Mouse (Mus musculus): ENCODE results near the gene Man1c1. TPM values are rescaled to one million over a fixed set of nuclear protein-coding genes. Genes with fewer than 3 reads are reported as not detected.

The Man1c1 gene
- polyA plus RNA-seq, 1 experiment from 2014 or later: 2.3 TPM

GRCm38 (mm10) chr4:134713937-134714336, 9.8 kb upstream of the Man1c1 start:
- Histone ChIP-seq H3K27ac (peak overlapping the region; percentile 74), H3K27me3 (ENCODE audit: poor library complexity, severe bottlenecking) (no peaks in the 10 kb centered on the region), H3K36me3 (replicated peaks) (no peaks in the 10 kb centered on the region), H3K4me3 (peak overlapping the region; percentile 24), H3K4me1 (peaks cover 19% of the 10 kb centered on the region), H3K9me3 (no peaks in the 10 kb centered on the region)
- DNase-seq (ENCODE audit: extremely low spot score, low spot score): peak; percentile 75
- 9% methylated on average over 8 of the region's 8 CpGs for WGBS

DNA sequence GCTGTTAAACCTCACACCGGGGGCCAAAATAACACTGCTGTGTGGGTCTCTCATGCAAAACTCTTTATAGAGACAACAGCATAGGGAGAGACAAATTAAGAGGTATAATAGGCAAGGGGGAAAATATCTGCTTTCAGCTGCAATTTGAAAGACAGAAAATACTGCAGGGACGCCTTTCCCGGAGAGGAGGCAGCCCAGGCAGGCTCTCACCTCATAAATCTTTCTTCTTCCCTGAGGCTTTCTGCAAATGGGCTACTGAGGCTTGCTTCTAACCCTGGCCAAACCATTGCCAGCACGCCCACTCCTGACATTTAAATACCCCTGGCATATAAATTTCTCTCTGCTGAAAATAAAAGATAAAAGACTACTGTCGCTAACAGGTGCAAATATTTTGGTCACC, 1.2 kb upstream of the Man1c1 start:
- Histone ChIP-seq H3K9me3 (no peaks in the 10 kb centered on the region), H3K4me3 (no peak overlapping the region), H3K4me1 (peaks cover 56% of the 10 kb centered on the region), H3K36me3 (replicated peaks) (no peaks in the 10 kb centered on the region), H3K27me3 (ENCODE audit: poor library complexity, severe bottlenecking) (peaks cover 54% of the 10 kb centered on the region), H3K27ac (no peak overlapping the region)
- 67% methylated on average over 5 of the region's 5 CpGs for WGBS
- DNase-seq (ENCODE audit: extremely low spot score, low spot score): no peak

DNA sequence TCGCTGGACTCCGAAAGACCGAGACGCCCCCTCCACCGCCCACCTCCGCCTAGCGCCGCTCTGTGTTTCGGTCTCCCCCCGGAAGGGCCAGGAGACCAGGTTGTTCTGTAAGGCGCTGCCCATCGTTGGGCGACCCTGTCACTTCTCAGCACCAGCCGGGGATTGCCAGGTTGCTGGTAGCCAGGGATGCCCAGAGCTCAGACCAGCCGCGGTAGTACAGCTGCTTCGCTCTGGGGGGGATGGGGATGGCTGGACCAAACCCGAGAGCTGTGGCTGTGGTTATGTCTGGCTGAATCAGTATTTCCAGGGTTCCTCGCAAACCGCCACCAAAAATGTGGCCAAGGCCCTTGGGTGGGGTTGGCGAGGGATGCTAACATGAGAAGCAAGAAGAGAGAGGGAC, 500 bp upstream of the Man1c1 start:
- Histone ChIP-seq H3K36me3 (replicated peaks) (no peaks in the 10 kb centered on the region), H3K4me1 (peaks cover 49% of the 10 kb centered on the region), H3K27ac (peak overlapping the region; percentile 79), H3K27me3 (ENCODE audit: poor library complexity, severe bottlenecking) (peaks cover 54% of the 10 kb centered on the region), H3K9me3 (no peaks in the 10 kb centered on the region), H3K4me3 (peak overlapping the region; percentile 67)
- DNase-seq (ENCODE audit: extremely low spot score, low spot score): no peak
- under 1% methylated on average over 21 of the region's 21 CpGs for WGBS

DNA sequence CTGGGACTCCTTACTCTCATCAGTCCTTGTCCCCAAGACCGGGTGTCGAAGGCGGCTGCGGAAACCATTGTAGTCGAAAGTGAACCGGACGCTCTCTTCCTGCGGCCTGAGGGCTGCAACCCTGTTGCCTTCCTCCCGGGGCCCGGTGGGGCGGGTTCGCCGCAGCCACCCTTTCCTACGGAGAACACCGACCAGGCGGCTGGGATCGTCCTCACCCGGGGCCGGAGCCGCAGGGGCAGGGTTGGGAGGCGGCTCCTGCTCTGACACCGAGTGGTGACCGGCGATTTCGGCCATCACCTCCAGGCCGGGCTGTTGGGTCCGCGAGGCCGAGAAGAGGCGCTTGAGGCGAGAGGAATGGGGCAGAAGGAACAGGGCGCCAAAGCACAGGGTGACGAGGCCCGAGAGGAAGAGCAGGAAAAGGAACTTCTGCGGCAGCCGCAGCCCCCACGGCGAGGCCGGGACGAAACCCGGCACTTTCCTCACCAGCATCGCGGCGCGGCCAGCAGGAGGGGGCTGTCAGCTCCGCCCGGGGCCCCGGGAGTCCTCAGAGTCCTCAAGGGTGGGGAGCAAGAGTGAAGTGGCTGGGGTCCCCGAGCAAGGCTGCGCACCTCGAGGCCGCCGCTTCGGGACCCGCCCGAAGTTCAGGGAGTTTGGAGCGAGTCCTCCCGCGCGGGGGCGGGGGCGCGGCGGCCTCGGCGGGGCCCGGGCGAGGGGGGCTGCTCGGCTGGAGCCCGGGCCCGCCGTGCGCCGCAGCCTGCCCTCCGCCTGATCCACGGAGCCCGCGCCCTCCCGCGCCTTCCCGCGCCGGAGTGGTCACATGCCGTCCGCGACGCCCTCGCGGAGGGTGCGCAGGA, 882 bp downstream of the Man1c1 start:
- under 1% methylated on average over 90 of the region's 90 CpGs for WGBS
- Histone ChIP-seq H3K36me3 (replicated peaks) (no peaks in the 10 kb centered on the region; the same call in 1 of the 2 replicates), H3K4me3 (peak overlapping the region; percentile 67), H3K4me1 (peaks cover 45% of the 10 kb centered on the region), H3K9me3 (no peaks in the 10 kb centered on the region), H3K27ac (peak overlapping the region; percentile 79), H3K27me3 (ENCODE audit: poor library complexity, severe bottlenecking) (peaks cover 54% of the 10 kb centered on the region)
- peak; percentile 47 for DNase-seq (ENCODE audit: extremely low spot score, low spot score)

- 38% methylated on average over 6 of the region's 6 CpGs for WGBS
- H3K27ac ChIP-seq: 0 out of 2 replicates have a peak overlapping the region, but pooled peaks have one; percentile 20
- no peaks in the 10 kb centered on the region for H3K9me3 ChIP-seq
- DNase-seq (ENCODE audit: extremely low spot score, low spot score): peak; percentile 74
- peaks cover 5% of the 10 kb centered on the region; the same call in 1 of the 2 replicates for H3K36me3 ChIP-seq (replicated peaks)
- H3K27me3 ChIP-seq (ENCODE audit: poor library complexity, severe bottlenecking): peaks cover 51% of the 10 kb centered on the region
- peaks cover 45% of the 10 kb centered on the region for H3K4me1 ChIP-seq
- peak overlapping the region; percentile 67 for H3K4me3 ChIP-seq
Measured at GRCm38 (mm10) chr4:134701934-134702333, 2.2 kb downstream of the Man1c1 start.

DNA sequence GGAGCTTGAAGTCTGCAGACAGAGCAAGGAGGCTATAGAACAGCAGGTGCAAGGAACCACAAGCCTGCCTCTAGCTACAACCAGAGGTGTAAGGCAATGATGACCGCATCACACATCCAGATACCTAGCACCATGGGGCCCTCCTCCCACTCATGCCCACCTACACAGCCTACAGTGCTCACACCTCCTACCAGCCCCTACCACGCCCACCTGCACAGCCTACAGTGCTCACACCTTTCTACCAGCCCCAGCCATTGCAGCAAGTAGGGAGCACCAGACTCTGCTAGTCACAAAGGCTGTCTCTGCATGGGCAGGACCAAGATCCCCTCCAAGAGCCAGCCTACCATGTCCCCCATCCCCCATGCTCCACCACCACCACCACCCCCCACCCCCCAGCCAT, 3.2 kb downstream of the Man1c1 start:
- H3K4me3 ChIP-seq: peak overlapping the region; percentile 67; the same call in 1 of the 2 replicates

DNA sequence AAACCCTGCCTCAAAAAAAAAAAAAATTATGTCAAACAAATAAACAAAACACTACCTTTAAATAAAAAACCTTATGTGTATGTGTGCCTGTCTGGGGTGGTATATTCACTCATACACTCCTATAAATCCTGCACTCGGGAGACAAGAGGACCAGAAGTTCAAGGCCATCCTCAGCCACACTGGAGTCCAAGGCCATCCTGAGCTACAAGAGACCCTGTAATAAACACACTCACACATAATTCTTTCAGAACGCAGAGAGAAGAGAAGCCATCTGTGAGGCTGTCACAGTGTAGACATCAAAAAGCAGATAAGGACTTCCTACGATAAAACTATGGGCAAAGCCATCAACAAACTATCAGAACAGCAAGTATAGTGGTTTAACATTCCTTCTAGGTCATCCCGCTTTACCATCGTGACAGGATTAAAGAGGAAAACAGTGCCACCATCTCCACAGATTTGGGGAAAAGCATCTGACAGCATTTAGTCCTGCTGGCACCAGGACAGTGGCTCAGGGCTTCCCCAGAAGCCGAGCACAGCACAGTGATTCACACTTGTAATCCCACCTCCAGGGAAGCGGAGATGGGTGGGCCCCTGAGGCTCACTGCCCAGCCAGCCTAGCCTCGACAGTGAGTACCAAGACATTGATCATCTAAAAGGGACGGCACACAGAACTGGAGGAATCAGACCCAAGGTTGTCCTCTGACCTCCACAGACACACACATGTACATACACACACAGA, 10.7 kb downstream of the Man1c1 start:
- no peaks in the 10 kb centered on the region for H3K27me3 ChIP-seq (ENCODE audit: poor library complexity, severe bottlenecking)
- H3K4me1 ChIP-seq: no peaks in the 10 kb centered on the region
- H3K36me3 ChIP-seq (replicated peaks): peaks cover 10% of the 10 kb centered on the region; the same call in 1 of the 2 replicates
- no peak overlapping the region for H3K27ac ChIP-seq
- peaks cover 5% of the 10 kb centered on the region for H3K9me3 ChIP-seq
- DNase-seq (ENCODE audit: extremely low spot score, low spot score): no peak
- WGBS: 82% methylated on average over 9 of the region's 9 CpGs
- no peak overlapping the region for H3K4me3 ChIP-seq

More for the DNA sequence above, 3.2 kb downstream of the Man1c1 start:
- Histone ChIP-seq H3K4me1 (peaks cover 45% of the 10 kb centered on the region), H3K36me3 (replicated peaks) (peaks cover 5% of the 10 kb centered on the region; the same call in 1 of the 2 replicates), H3K27ac (no peak overlapping the region), H3K27me3 (ENCODE audit: poor library complexity, severe bottlenecking) (peaks cover 47% of the 10 kb centered on the region), H3K9me3 (no peaks in the 10 kb centered on the region)
- 76% methylated on average over 2 of the region's 2 CpGs for WGBS
- DNase-seq (ENCODE audit: extremely low spot score, low spot score): no peak

- 98% methylated on average over 1 of the region's 1 CpGs for WGBS
- DNase-seq (ENCODE audit: extremely low spot score, low spot score): no peak
- Histone ChIP-seq H3K4me1 (no peaks in the 10 kb centered on the region), H3K36me3 (replicated peaks) (peaks cover 4% of the 10 kb centered on the region; the same call in 1 of the 2 replicates), H3K27me3 (ENCODE audit: poor library complexity, severe bottlenecking) (no peaks in the 10 kb centered on the region), H3K4me3 (no peak overlapping the region), H3K27ac (no peak overlapping the region), H3K9me3 (peaks cover 5% of the 10 kb centered on the region)
Measured at GRCm38 (mm10) chr4:134692388-134692787, 11.7 kb downstream of the Man1c1 start.

- Histone ChIP-seq H3K4me3 (no peak overlapping the region), H3K36me3 (replicated peaks) (peaks cover 12% of the 10 kb centered on the region), H3K4me1 (peaks cover 24% of the 10 kb centered on the region), H3K27me3 (ENCODE audit: poor library complexity, severe bottlenecking) (no peaks in the 10 kb centered on the region), H3K27ac (no peak overlapping the region), H3K9me3 (peaks cover 22% of the 10 kb centered on the region; the same call in 1 of the 2 replicates)
- 90% methylated on average over 13 of the region's 13 CpGs for WGBS
- DNase-seq (ENCODE audit: extremely low spot score, low spot score): no peak
Measured at GRCm38 (mm10) chr4:134686022-134686661, 17.9 kb downstream of the Man1c1 start.

DNA sequence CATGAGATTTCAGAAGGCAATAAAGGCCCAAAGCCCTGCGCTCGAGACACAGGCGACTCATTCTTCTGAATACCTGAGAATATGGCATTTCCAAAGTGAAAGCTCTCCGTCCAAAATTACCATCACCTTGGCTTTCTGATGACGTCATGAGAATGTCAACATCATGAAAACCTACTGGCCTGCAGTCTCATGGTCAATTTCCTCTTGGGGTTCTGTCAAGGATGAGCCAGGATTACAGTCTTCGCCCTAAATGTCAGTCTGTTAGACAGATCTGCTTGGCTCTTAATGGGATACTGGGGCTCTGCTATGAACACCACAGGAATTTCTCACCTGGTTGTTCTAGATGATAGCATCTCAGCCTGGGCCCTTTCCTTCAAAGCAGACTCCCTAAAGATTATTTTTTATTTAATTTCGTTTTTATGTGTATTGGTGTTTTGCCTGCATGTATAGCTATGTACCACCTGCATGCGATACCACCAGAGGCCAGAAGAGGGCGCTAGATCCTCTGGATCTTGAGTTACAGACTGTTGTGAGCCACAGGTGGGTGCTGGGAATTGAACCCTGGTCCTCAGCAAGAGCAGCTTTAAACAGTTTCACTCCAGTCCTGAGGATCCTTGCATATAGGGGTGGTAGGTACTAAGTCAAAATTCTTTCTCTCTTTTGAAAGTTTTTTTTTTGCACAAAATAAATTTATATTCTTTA, 19.3 kb downstream of the Man1c1 start:
- H3K9me3 ChIP-seq: peaks cover 22% of the 10 kb centered on the region; the same call in 1 of the 2 replicates
- H3K4me3 ChIP-seq: no peak overlapping the region
- peaks cover 12% of the 10 kb centered on the region for H3K36me3 ChIP-seq (replicated peaks)
- H3K27ac ChIP-seq: no peak overlapping the region
- DNase-seq (ENCODE audit: extremely low spot score, low spot score): no peak
- 83% methylated on average over 9 of the region's 9 CpGs for WGBS
- no peaks in the 10 kb centered on the region; the same call in 1 of the 2 replicates for H3K27me3 ChIP-seq (ENCODE audit: poor library complexity, severe bottlenecking)
- H3K4me1 ChIP-seq: peaks cover 24% of the 10 kb centered on the region

DNA sequence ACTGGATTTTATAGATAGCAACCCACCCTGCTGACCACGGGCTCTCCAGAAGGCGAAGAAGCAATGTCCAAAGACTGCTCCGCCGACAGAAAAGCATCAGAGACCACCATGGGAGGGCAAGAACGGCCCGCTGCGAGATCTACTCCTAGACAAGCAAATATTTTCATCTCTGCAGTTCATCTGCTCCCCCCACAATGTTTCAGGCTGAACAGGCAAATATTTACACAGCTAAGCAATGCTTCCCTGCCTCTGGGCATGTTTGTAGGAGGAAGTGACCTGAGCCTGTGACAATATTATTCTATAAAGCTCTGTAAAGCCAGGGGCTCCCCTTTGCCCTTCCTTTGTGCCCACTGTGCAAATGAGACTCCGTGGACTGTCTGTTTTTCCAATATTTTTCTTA, 20.2 kb downstream of the Man1c1 start:
- peaks cover 24% of the 10 kb centered on the region for H3K4me1 ChIP-seq
- no peak overlapping the region for H3K4me3 ChIP-seq
- 87% methylated on average over 8 of the region's 8 CpGs for WGBS
- peak overlapping the region; percentile 1 for H3K27ac ChIP-seq
- no peaks in the 10 kb centered on the region; the same call in 1 of the 2 replicates for H3K27me3 ChIP-seq (ENCODE audit: poor library complexity, severe bottlenecking)
- H3K9me3 ChIP-seq: peaks cover 22% of the 10 kb centered on the region; the same call in 1 of the 2 replicates
- DNase-seq (ENCODE audit: extremely low spot score, low spot score): no peak
- H3K36me3 ChIP-seq (replicated peaks): peaks cover 12% of the 10 kb centered on the region

DNA sequence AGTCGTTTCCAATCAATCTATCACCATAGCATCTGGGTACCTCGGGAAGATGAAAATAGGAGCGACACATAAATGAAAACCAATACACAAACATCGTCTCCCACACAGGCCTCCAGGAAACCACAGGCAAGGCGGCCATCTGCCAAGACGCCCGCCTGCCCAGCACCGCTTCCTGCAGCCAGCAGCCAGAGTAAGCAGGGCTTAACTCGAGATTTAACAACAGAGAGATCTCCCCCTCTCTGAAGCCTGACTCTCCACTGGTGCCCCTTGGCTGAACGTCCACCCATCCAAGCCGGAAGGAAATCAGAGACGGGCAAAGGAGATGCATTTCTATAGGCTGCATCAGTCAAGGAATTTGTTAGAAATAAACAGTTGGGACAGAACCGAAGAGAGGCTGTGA, 21.1 kb downstream of the Man1c1 start:
- Histone ChIP-seq H3K36me3 (replicated peaks) (peaks cover 12% of the 10 kb centered on the region), H3K27me3 (ENCODE audit: poor library complexity, severe bottlenecking) (no peaks in the 10 kb centered on the region; the same call in 1 of the 2 replicates), H3K27ac (peak overlapping the region; percentile 1; the same call in 1 of the 2 replicates), H3K4me3 (no peak overlapping the region), H3K9me3 (peaks cover 22% of the 10 kb centered on the region; the same call in 1 of the 2 replicates), H3K4me1 (peaks cover 32% of the 10 kb centered on the region)
- 72% methylated on average over 13 of the region's 13 CpGs for WGBS
- DNase-seq (ENCODE audit: extremely low spot score, low spot score): no peak

All from forebrain, embryonic 10.5 days (tissue).